Mouse (Mus musculus): ENCODE data around the gene Ghrl. TPM values are rescaled to one million over a fixed set of nuclear protein-coding genes. Genes with fewer than 3 reads are reported as not detected.
"Not testable (repeated sequence)": the region's sequence is repeated elsewhere in the genome, so short reads cannot be mapped to it uniquely, and the experiment has no call there.

Ghrl gene
- not detected for total RNA-seq (2021)
- long read RNA-seq, experiment 1: 0 reads
- long read RNA-seq, experiment 2: 0 reads

- DNase-seq (ENCODE audit: low spot score in 2 of 2): no peak
Observed at GRCm38 (mm10) chr6:113719878-113720277, at the start of gene Ghrl. TSS of gene Ghrl (minus strand) at chr6:113719880.

GRCm38 (mm10) chr6:113768804-113769203 lies 49.1 kb upstream of the Ghrl start:
- peak in 1 of 2 experiments; percentile 52 for DNase-seq (ENCODE audit: low spot score in 2 of 2)

GRCm38 (mm10) chr6:113761644-113762043 lies 42.0 kb upstream of the Ghrl start:
- peak; percentile 57 for DNase-seq (ENCODE audit: low spot score in 2 of 2)

GRCm38 (mm10) chr6:113749119-113749685 lies 29.5 kb upstream of the Ghrl start:
- DNase-seq (ENCODE audit: low spot score in 2 of 2): no peak

- no peak for DNase-seq (ENCODE audit: low spot score in 2 of 2)
Observed at GRCm38 (mm10) chr6:113748351-113748750, 28.7 kb upstream of the Ghrl start.

- peak in 1 of 2 experiments; percentile 45 for DNase-seq (ENCODE audit: low spot score in 2 of 2)
Observed at GRCm38 (mm10) chr6:113747284-113747683, 27.6 kb upstream of the Ghrl start.

- no peak for DNase-seq (ENCODE audit: low spot score in 2 of 2)
Observed at GRCm38 (mm10) chr6:113745117-113745516, 25.4 kb upstream of the Ghrl start.

- DNase-seq (ENCODE audit: low spot score in 2 of 2): no peak
Observed at GRCm38 (mm10) chr6:113743111-113743510, 23.4 kb upstream of the Ghrl start.

- DNase-seq (ENCODE audit: low spot score in 2 of 2): no peak
Observed at GRCm38 (mm10) chr6:113742321-113742720, 22.6 kb upstream of the Ghrl start.

GRCm38 (mm10) chr6:113741425-113741824 lies 21.7 kb upstream of the Ghrl start:
- DNase-seq (ENCODE audit: low spot score in 2 of 2): no peak

GRCm38 (mm10) chr6:113740236-113741217 lies 20.8 kb upstream of the Ghrl start, which contains the start of gene Sec13:
TSS of gene Sec13 (minus strand) at chr6:113740743.
- peak; percentile 85 to 88 for DNase-seq (ENCODE audit: low spot score in 2 of 2)

- no peak for DNase-seq (ENCODE audit: low spot score in 2 of 2)
Observed at GRCm38 (mm10) chr6:113737318-113738046, 17.8 kb upstream of the Ghrl start.

GRCm38 (mm10) chr6:113731296-113731695 lies 11.6 kb upstream of the Ghrl start:
- no peak for DNase-seq (ENCODE audit: low spot score in 2 of 2)

GRCm38 (mm10) chr6:113728181-113728580 lies 8.5 kb upstream of the Ghrl start:
- no peak for DNase-seq (ENCODE audit: low spot score in 2 of 2)

GRCm38 (mm10) chr6:113721061-113721460 lies 1.4 kb upstream of the Ghrl start:
- DNase-seq (ENCODE audit: low spot score in 2 of 2): no peak

- DNase-seq (ENCODE audit: low spot score in 2 of 2): no peak
Observed at GRCm38 (mm10) chr6:113717541-113717940, 2.1 kb downstream of the Ghrl start.

- no peak for DNase-seq (ENCODE audit: low spot score in 2 of 2)
Observed at GRCm38 (mm10) chr6:113714797-113715196, 4.9 kb downstream of the Ghrl start.

- peak in 1 of 2 experiments; percentile 17 for DNase-seq (ENCODE audit: low spot score in 2 of 2)
Observed at GRCm38 (mm10) chr6:113714276-113714675, 5.4 kb downstream of the Ghrl start.

- DNase-seq (ENCODE audit: low spot score in 2 of 2): not testable (repeated sequence)
Observed at GRCm38 (mm10) chr6:113713389-113713788, 6.3 kb downstream of the Ghrl start.

- no peak for DNase-seq (ENCODE audit: low spot score in 2 of 2)
Observed at GRCm38 (mm10) chr6:113712718-113713117, 7.0 kb downstream of the Ghrl start.
